ENCODE assay signal across 1 mouse cellular context in the genomic region with DNA sequence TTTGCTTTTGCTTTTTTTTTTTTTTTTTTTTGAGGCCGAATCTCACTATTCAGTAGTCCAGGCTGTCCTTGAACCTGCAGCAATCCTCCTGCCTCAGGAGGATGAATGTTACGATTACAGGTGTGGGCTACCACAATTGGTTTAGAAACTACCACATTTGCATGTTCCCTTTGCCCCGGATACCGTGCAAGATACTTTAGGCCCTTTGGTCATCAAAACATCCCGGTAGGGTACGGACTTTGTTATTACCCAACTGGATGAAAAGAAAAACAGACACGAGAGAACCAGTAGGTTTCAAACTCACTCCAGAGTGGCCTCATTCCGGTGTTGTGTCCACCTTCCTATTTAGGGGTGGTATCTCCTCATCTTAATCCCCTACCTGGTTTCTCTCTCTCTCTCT.
TF ChIP-seq lines count a peak whose summit lies in the region.

No protein-coding gene starts in this region.

TF ChIP-seq in CH12.LX, 34 proteins besides CTCF, POLR2A, EP300 and RAD21:
- TF ChIP-seq MYC (IDR thresholded peaks at IDR 0.05; ENCODE audit: low read depth, low read length) (no peak), MAX (IDR thresholded peaks at IDR 0.05; ENCODE audit: low read length) (no peak), GABPA (IDR thresholded peaks at IDR 0.05; ENCODE audit: insufficient replicate concordance, low read depth, low read length) (no peak)
TF ChIP-seq in CH12.LX: peak in this region for 0.
